Mouse (Mus musculus) spleen, adult 2 months (tissue): Measurements from ENCODE around the gene Snurf. TPM values are rescaled to one million over a fixed set of nuclear protein-coding genes. Genes with fewer than 3 reads are reported as not detected.

ENCODE experiments used
- DNase-seq, 2 experiments: peaks; one replicate each; pipeline versions ENCODE4 v3.0.0 to v3.0.0-alpha.2; 2012 to 2021; ENCODE audit warnings: low spot score in 2 of 2, low read depth in 1 of 2
- H3K27ac ChIP-seq: fragments of 200-500 bp; 2 replicates; pipeline ENCODE4 v1.5.1; 2012; ENCODE audit warnings: low read length, inconsistent platforms; ENCODE audit not compliant: insufficient read depth
- H3K27me3 ChIP-seq: fragments of 200-500 bp; 2 replicates; pipeline ENCODE4 v1.6.1; 2012; ENCODE audit warnings: mild to moderate bottlenecking, moderate library complexity, low read length, inconsistent platforms; ENCODE audit not compliant: control insufficient read depth, insufficient read depth
- H3K36me3 ChIP-seq: fragments of 200-500 bp; 2 replicates; pipeline ENCODE4 v1.6.1; 2012; ENCODE audit warnings: mild to moderate bottlenecking, low read length, inconsistent platforms; ENCODE audit not compliant: control insufficient read depth, insufficient read depth
- H3K4me1 ChIP-seq: fragments of 200-500 bp; 2 replicates; pipeline ENCODE4 v1.6.1; 2011; ENCODE audit warnings: inconsistent platforms; ENCODE audit not compliant: control insufficient read depth, insufficient read depth, insufficient read length
- H3K4me3 ChIP-seq: fragments of 200-500 bp; 2 replicates; pipeline ENCODE4 v1.5.1; 2011; ENCODE audit warnings: mild to moderate bottlenecking, inconsistent platforms; ENCODE audit not compliant: insufficient read depth, insufficient read length; ENCODE audit errors: extremely low read depth
- CTCF ChIP-seq: fragments of 200-500 bp; IDR thresholded peaks from 2 replicates; pipeline ENCODE4 v1.5.1; 2011; ENCODE audit warnings: mild to moderate bottlenecking, inconsistent platforms; ENCODE audit not compliant: insufficient read depth, insufficient read length, insufficient replicate concordance; ENCODE audit errors: extremely low read depth
- POLR2A ChIP-seq: fragments of 200-500 bp; IDR thresholded peaks from 2 replicates; pipeline ENCODE4 v1.6.1; 2011; ENCODE audit warnings: low read depth, low read length, inconsistent platforms
- WGBS: fragments of 180-500 bp; shearing (Covaris S2); methylation state at CpG from one replicate; pipeline ENCODE4 v1.1.7; 2018; 5-methylcytosine and 5-hydroxymethylcytosine counted together
- polyA plus RNA-seq: library from polyadenylated mRNA; depleted of rRNA; stranded (reverse); fragments of >200 nt; gene quantifications from 2 replicates; pipeline ENCODE4 v1.2.3, GENCODE M21; 2012; rRNA removed

The Snurf gene
- polyA plus RNA-seq, 1 experiment, result not detected

GRCm38 (mm10) chr7:60003006-60003865, 1.6 kb downstream of the Snurf start:
- no peaks in the 10 kb centered on the region for H3K36me3 ChIP-seq
- 91% methylated on average over 12 of the region's 12 CpGs for WGBS
- no peak overlapping the region for H3K4me3 ChIP-seq
- no peaks in the 10 kb centered on the region for H3K4me1 ChIP-seq
- TF ChIP-seq CTCF (no peak), POLR2A (no peak)
- H3K27me3 ChIP-seq, result no peaks in the 10 kb centered on the region
- DNase-seq, result no peak
- H3K27ac ChIP-seq, result no peak overlapping the region

GRCm38 (mm10) chr7:59978646-59979045, 26.2 kb downstream of the Snurf start:
- TF ChIP-seq CTCF (no peak), POLR2A (no peak)
- Histone ChIP-seq H3K27me3 (no peaks in the 10 kb centered on the region), H3K36me3 (no peaks in the 10 kb centered on the region), H3K4me1 (no peaks in the 10 kb centered on the region), H3K27ac (no peak overlapping the region), H3K4me3 (no peak overlapping the region)
- WGBS, result 55% methylated on average over 1 of the region's 1 CpGs
- DNase-seq, result no peak

Other genes starting within 250 kb of the Snurf start
- gene Gm38393, start within 50 bp of the Snurf start, polyA plus RNA-seq, result 0.06 and 1.2 TPM in 2 replicates
- gene Snrpn, start 135.2 kb upstream of the Snurf start, polyA plus RNA-seq, result 2.9 and 3.7 TPM in 2 replicates